Mouse (Mus musculus): ENCODE measurements at regions not wholly inside any gene's neighbourhood (a gene's known extent, or its start where the extent isn't known, plus 50 kb on each side); places are given as distances from the start of the nearest gene placed in this dataset.
A peak's percentile ranks its signal among the peaks of the same experiment; 100 is the strongest.

DNA sequence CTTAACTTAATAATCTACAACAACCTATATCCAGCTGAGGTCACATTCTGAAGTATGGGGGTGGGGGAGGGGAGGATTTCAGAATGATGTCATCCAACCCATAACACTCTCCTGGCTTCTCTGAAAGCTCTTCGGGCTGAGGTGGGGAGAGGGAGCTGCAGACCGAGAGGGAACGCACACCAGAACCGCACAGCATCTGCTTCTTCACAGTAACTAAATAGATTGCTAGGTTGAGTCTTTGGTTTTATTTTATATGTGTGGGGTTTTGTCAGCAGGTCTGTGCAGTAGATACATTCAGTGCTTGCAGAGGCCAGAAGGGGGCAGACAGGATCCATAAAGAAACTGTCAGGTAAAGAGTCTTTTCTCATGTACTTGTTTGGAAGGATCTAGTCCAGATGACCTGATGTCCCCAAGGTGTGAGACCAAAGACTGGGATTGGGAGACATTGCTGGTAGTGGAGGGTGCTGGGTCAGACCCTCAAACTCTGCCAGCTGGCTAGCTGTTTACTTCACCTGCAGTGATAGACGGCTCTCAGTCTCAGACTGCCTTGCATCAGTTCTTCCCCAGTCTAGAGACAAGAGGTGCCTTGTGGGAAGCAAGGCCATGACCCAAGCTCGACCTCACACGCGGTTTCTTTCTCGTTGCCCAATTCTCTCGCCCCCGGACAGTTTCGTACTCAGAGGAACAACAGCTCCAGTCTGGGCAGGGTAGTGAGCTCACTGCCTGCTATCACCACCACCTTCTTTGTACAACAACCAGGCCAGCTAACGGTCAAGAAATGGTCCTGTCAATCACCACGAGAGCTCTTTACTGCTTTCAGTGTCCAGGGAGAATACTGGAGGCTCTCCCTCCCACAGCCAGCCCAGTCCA, 83.2 kb upstream of the C1qtnf3 start:
- TF ChIP-seq POLR2A (IDR thresholded peaks at IDR 0.05; ENCODE audit: borderline replicate concordance, low read depth, low read length), result no peak
- TF ChIP-seq CTCF (IDR thresholded peaks at IDR 0.05; ENCODE audit: low read depth, low read length), result no peak; the same call in 1 of the 2 replicates
- Histone ChIP-seq H3K27ac (ENCODE audit: insufficient read depth, low read depth, low read length) (no peak overlapping the region), H3K4me3 (ENCODE audit: insufficient read depth, low read length) (no peak overlapping the region), H3K4me1 (ENCODE audit: control insufficient read depth, insufficient read depth, low read length) (peaks cover 22% of the 10 kb centered on the region)

DNA sequence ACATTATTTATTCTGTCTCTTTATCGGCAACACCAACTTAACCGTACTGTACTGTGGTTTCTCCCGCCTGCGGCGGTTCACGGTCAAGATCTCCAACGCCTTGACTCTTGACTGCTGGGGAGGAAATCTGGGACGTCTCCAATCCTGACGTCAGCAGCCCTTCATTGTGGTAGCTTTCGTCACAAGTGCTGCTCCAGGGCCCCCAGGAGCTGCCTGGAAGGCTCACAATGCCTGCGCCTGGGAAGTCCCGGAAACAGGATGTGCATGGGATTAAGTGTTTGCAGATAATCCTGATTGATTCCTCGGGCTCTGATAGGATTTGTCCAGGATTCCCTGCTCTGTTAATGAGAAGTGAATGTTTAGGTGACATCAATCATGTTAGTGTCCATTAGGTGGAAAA, 82.3 kb upstream of the C1qtnf3 start:
- peaks cover 22% of the 10 kb centered on the region for H3K4me1 ChIP-seq (ENCODE audit: control insufficient read depth, insufficient read depth, low read length)
- H3K4me3 ChIP-seq (ENCODE audit: insufficient read depth, low read length), result no peak overlapping the region
- no peak for TF ChIP-seq POLR2A (IDR thresholded peaks at IDR 0.05; ENCODE audit: borderline replicate concordance, low read depth, low read length)
- TF ChIP-seq CTCF (IDR thresholded peaks at IDR 0.05; ENCODE audit: low read depth, low read length), result no peak
- H3K27ac ChIP-seq (ENCODE audit: insufficient read depth, low read depth, low read length), result no peak overlapping the region

DNA sequence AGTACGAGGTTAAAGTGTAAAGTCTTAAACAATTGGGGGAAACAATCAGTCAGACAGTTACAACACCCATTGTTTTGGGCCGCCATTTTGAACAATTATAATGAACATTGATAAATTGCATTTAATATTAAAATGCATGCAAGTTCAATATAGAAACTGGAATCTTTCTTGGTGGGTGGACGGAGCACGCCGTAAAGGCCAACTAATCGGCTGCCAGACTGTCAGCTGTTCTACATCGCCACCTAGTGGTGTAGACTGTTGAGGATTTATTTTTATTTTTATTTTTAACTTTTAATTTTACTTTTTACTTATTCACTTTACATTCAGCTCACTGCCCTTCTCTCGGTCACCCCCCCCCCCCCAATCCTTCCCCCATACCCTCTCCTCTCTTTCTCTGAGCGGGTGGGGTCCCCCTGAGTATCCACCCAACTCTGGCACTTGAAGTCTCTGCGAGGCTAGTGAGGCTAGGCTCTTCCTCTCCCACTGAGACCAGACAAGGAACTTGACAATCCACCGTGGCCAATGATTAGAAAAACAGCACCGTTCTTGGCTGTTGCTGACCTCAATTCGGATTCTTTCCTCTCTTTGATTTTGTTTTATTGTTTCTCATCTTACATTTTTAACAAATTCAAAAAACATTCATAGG, 79.7 kb upstream of the C1qtnf3 start:
- Histone ChIP-seq H3K27ac (ENCODE audit: insufficient read depth, low read depth, low read length) (peak overlapping the region; percentile 31; the same call in 1 of the 2 replicates), H3K4me1 (ENCODE audit: control insufficient read depth, insufficient read depth, low read length) (peaks cover 35% of the 10 kb centered on the region), H3K4me3 (ENCODE audit: insufficient read depth, low read length) (no peak overlapping the region)
- TF ChIP-seq CTCF (IDR thresholded peaks at IDR 0.05; ENCODE audit: low read depth, low read length) (peak; percentile 95), POLR2A (IDR thresholded peaks at IDR 0.05; ENCODE audit: borderline replicate concordance, low read depth, low read length) (no peak)

DNA sequence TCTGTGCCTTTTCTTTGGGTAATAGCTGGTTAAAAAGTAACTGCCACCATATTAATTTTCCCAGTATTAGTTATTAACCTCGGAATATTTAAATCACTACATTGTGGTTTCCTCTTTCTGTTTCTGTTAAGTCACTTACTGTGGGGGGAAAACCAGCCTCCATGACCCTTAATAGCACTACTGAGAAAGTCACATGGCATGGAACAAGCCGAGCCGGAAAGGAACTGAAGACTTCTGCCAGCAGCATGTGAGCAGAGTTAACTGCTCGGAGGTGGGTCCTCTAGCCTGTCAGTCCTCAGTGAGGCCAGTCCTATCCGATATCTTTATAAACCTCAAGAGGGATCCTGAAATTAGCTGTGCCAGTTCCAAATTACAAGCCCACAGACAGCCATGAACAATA, 75.8 kb upstream of the C1qtnf3 start:
- Histone ChIP-seq H3K4me3 (ENCODE audit: insufficient read depth, low read length) (no peak overlapping the region), H3K27ac (ENCODE audit: insufficient read depth, low read depth, low read length) (peak overlapping the region; percentile 84), H3K4me1 (ENCODE audit: control insufficient read depth, insufficient read depth, low read length) (peaks cover 27% of the 10 kb centered on the region)
- no peak for TF ChIP-seq POLR2A (IDR thresholded peaks at IDR 0.05; ENCODE audit: borderline replicate concordance, low read depth, low read length)
- TF ChIP-seq CTCF (IDR thresholded peaks at IDR 0.05; ENCODE audit: low read depth, low read length), result no peak

DNA sequence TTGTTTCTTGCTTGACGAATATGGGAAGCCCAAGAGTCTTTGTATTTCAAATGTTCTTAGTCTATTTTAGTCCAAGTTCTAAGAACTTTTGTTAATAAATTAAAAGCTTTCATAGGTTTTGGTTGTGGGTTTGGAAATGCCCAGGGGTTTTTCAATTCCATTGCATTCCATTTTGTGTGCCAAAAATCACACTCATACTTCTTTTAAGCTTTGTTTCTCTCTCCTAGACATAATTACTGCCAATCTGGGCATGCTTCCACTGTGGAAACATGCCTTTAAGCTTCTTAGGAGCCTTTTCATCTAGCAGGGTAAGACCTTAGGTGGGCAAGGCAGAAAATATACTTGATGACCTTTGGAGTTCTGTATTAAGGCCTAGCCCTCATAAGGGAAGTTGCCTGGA, 70.4 kb upstream of the C1qtnf3 start:
- peaks cover 9% of the 10 kb centered on the region for H3K4me1 ChIP-seq (ENCODE audit: control insufficient read depth, insufficient read depth, low read length)
- TF ChIP-seq POLR2A (IDR thresholded peaks at IDR 0.05; ENCODE audit: borderline replicate concordance, low read depth, low read length) (no peak), CTCF (IDR thresholded peaks at IDR 0.05; ENCODE audit: low read depth, low read length) (no peak)
- no peak overlapping the region for H3K4me3 ChIP-seq (ENCODE audit: insufficient read depth, low read length)
- H3K27ac ChIP-seq (ENCODE audit: insufficient read depth, low read depth, low read length), result no peak overlapping the region

DNA sequence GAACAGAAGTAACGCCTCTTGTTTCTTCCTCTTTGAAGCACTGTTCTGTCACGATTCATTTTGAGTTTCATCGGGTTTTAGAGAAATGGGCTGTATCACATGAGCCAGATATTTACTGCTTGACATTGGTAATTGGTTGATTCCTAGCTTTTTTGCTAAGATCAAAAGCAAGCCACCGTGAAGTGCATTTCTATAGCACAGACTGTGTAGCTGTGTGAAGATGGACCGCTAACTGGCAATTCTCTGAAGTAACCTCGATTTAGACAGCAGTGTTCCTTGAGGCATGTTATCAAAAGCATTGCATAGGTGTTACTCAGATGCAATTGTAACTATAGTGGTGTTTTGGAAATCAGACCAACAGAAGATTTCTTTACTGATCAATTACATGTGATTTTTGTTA, 64.1 kb upstream of the C1qtnf3 start:
- H3K4me1 ChIP-seq (ENCODE audit: control insufficient read depth, insufficient read depth, low read length), result peaks cover 31% of the 10 kb centered on the region
- no peak for TF ChIP-seq CTCF (IDR thresholded peaks at IDR 0.05; ENCODE audit: low read depth, low read length)
- no peak for TF ChIP-seq POLR2A (IDR thresholded peaks at IDR 0.05; ENCODE audit: borderline replicate concordance, low read depth, low read length)
- no peak overlapping the region for H3K27ac ChIP-seq (ENCODE audit: insufficient read depth, low read depth, low read length)
- H3K4me3 ChIP-seq (ENCODE audit: insufficient read depth, low read length), result no peak overlapping the region

DNA sequence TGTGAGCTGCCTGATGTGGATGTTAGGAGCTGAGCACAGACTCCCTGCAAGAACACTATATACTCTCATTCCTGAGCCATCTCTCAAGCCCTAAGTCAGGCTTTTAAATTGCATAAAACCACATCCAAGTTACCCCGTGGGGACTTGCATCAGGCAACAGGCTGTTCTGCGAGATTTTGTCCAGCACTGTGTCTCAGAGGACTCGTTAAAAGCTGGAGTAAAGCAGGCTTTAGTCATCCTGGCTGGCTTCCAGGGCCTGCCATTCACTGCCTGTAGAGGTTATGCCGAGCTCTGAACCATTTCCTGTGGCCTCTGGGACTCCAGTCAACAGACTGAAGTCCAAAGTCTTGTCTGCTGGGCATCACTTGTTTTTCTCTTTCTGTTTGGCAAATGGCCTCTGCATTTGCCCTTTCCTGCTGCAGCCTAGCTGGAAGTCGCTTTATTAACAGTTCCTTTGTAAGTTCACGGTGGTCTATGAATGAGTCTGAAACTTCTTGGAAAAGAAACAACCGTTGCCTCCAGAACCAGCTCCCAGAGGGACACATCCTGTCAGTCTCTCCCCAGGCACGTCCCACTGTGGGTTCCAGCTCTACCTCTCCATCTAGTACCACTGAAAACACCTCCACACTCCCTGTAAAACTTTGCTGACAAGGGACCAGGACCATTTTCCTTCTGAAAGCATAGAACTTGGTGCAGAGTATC, 61.8 kb upstream of the C1qtnf3 start:
- Histone ChIP-seq H3K4me1 (ENCODE audit: control insufficient read depth, insufficient read depth, low read length) (peaks cover 31% of the 10 kb centered on the region), H3K27ac (ENCODE audit: insufficient read depth, low read depth, low read length) (peak overlapping the region; percentile 2; the same call in 1 of the 2 replicates), H3K4me3 (ENCODE audit: insufficient read depth, low read length) (no peak overlapping the region)
- TF ChIP-seq POLR2A (IDR thresholded peaks at IDR 0.05; ENCODE audit: borderline replicate concordance, low read depth, low read length) (no peak), CTCF (IDR thresholded peaks at IDR 0.05; ENCODE audit: low read depth, low read length) (no peak)

DNA sequence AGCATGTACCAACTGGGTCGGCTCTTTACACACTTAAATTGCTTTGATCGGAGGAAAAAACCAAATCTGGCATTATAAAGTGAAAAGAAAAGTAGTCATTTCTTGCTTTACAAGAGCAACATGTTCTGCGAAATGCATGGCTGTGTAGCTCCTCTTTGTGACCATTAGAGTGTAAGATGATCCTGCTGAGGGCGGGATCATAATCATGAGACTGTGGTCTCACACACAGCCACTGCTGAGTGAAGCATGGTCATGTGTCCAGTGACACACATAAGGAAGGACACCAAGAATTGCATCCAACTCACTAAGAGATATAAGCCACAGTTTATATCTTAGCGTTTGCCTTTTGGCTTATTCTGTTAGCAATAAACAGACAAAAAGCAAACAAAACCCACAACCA, 53.8 kb upstream of the C1qtnf3 start:
- no peak for TF ChIP-seq POLR2A (IDR thresholded peaks at IDR 0.05; ENCODE audit: borderline replicate concordance, low read depth, low read length)
- TF ChIP-seq CTCF (IDR thresholded peaks at IDR 0.05; ENCODE audit: low read depth, low read length), result no peak
- Histone ChIP-seq H3K4me1 (ENCODE audit: control insufficient read depth, insufficient read depth, low read length) (peaks cover 25% of the 10 kb centered on the region), H3K4me3 (ENCODE audit: insufficient read depth, low read length) (no peak overlapping the region), H3K27ac (ENCODE audit: insufficient read depth, low read depth, low read length) (peak overlapping the region; percentile 60)

DNA sequence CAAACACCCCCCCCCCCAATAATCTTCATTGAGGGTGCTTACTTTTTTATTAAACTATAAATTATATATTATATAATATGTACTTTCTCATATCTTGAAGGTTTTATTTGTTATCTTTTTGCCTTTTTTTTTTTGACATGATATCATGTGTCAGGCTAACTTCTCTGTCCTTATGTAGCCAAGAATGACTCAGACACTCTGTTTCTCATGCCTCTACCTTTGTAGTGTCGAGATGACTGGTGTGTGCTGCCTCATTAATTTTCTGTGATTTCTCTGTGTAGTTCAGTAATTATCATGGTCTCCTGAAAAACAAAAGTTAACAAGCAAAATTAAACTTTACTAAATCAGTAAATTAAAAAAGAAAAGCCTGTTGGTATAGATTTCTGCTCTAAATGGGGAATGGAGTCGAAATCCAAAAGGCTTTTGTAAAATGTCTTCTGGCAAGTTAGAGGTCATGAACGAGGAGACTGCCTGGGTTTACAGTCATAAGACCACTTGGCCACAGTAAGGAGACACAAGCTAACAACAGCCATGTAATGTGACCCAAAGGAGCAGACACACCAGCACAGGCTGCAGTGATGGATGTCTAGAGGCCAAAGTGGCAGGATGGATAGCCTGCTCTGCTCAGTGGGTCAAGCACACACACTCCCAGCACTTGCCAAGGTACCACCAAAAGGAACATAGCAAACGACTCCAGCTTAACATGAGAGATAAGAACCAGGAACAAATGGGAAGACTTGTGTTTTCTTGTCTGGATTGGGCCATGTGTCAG, 53.2 kb upstream of the C1qtnf3 start:
- Histone ChIP-seq H3K27ac (ENCODE audit: insufficient read depth, low read depth, low read length) (no peak overlapping the region; the same call in 1 of the 2 replicates), H3K4me3 (ENCODE audit: insufficient read depth, low read length) (no peak overlapping the region), H3K4me1 (ENCODE audit: control insufficient read depth, insufficient read depth, low read length) (peaks cover 25% of the 10 kb centered on the region)
- TF ChIP-seq CTCF (IDR thresholded peaks at IDR 0.05; ENCODE audit: low read depth, low read length), result no peak
- no peak for TF ChIP-seq POLR2A (IDR thresholded peaks at IDR 0.05; ENCODE audit: borderline replicate concordance, low read depth, low read length)
